Mouse (Mus musculus) mesoderm, embryonic 11.5 days (tissue): Measurements from ENCODE around the gene Cct3.
"Not testable (repeated sequence)": the region's sequence is repeated elsewhere in the genome, so short reads cannot be mapped to it uniquely, and the experiment has no call there.

ENCODE experiments used
- DNase-seq: peaks from one replicate; pipeline ENCODE4 v3.0.0-alpha.2; 2012; ENCODE audit warnings: low read depth, low spot score

Cct3 gene

DNA sequence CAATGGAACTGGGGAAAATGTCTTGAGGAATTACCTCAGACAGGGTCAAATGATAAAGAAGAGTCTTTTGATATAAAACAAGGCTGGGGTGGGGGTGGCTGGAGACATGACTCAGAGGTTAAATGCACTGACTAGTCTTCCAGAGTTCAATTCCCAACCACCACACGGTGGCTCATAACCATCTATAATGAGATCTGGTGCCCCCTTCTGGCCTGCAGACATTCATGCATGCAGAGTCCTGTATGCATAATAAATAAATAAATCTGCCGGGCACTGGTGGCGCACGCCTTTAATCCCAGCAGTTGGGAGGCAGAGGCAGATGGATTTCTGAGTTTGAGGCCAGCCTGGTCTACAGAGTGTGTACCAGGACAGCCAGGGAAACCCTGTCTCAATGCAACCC is 4.9 kb upstream of the Cct3 start:
- DNase-seq = peak; percentile 4

DNA sequence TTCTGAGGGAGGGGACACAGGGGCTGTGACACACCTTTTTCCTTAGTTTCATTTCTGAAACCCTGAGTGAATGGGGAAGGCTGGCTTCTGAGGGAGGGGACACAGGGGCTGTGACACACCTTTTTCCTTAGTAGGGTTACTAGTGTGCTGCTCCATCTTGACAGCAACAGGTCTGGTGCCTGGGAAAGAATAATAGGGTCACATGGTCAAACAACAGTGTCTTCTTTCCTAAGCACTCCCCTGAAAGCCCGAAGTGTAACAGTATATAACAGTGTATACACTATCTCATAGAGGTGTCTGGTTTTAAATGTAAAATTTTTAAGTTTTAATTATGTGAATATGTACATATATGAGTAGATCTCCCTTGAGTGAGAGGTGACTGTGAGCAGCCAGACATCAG is 1.6 kb upstream of the Cct3 start:
- not testable (repeated sequence) for DNase-seq

DNA sequence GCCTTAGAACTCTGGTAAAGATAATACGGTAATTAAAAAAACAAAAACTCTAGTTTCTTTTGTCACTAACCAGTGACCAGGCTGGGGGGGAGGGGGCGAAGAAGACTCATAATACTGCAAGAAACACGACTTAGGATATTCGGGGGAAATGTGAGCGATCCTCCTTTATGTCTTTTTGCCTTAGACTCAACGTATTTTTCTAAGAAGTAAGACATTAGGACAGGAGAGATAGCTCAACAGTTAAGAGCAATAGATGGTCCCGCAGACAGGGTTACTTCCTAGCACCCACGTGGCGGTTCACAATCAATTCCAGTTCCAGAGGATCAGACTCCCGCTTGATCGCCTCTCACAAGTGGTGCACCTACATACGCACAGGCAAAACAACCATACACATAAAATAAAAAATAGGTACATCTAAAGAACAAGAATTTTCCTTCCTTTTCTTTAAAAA is 781 bp upstream of the Cct3 start:
- DNase-seq = no peak

DNA sequence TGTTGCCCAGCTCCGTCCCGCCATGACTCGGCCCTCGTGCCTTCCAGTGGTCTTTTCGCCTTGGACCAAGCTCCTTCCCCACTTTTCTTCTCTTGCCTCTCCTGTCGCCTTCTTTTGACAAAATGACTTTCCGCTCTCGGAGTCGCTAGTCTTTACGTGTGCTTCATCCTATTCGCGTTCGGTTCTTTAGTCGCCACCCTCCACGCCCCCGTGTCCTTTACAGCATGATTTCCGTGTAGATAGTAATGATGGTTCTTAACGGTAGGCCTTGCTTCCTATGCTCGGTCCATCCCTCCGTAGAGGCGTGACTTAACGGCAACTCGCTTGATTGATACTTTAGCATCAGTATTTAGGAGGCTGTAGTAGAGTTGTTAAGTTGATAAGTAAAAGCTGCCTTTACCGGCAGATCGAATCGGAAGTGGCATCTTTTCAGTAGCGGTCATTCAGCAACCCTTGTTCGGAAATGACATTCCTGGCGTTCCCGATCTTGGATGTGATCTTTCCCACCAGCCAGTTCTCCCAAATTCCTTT is 470 bp downstream of the Cct3 start:
- peak; percentile 12 for DNase-seq

DNA sequence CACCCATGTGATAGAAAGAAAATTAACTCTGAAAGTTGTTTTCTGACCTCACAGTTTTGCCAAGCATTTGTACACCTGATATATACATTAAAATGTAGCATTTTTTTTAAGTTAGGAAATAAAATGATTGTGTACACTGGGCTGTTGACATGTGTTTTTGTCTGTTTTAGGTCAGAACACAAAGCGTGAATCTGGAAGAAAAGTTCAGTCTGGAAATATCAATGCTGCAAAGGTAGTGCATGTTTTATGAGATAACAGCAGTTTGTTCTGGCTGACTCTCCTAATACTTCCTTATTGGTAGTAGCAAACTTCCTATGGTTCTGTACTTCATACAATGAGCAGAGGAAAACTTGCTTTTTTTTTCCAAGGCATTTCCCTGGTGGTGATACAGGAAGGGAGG is 2.3 kb downstream of the Cct3 start:
- DNase-seq = no peak

DNA sequence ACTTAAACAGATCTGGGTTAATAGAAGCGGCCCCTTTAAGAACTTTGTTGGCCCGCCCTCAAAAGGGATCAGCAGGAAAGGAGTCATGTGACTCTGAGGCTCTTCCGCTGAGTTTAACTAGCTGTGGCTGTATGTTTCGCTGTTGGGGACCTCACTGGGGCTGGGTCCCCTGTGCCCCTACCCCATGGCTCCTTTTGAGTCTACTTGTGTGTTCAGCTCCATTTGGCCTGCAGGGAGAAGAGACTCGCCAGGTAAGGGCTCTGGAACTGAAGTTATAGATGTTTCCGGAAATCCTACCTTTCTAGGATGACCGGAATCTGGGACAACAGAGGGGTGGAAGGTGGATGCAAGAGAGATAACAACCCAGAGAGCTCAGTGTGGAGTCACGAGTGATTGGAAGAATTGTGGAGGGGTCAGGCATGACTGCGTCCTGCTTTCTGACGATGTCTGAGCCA is 28.1 kb downstream of the Cct3 start, which contains the start of gene Glmp:
Gene Glmp, plus strand, starts transcription at position 73 of the 455 bp plus-strand sequence.
- peak; percentile 66 for DNase-seq

DNA sequence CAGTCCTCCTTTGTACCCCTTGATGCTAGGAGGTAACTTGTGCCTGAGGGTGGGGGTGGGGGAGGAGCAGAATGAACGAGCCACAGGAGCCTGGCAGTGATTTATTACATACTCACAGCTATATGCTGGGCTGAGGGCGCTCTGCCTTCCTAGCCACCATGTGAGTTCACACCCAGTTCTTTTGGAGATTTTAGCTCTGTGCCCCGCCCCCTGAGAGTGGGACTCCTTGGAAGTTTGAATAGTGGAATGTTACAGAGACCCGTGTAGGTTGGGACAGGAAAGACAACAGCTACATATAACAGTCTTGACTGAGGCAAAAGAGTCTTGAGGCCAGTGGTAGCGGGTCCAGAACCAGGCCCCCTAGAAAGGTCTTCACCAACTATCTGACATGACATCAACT is 32.0 kb downstream of the Cct3 start:
- DNase-seq = no peak

DNA sequence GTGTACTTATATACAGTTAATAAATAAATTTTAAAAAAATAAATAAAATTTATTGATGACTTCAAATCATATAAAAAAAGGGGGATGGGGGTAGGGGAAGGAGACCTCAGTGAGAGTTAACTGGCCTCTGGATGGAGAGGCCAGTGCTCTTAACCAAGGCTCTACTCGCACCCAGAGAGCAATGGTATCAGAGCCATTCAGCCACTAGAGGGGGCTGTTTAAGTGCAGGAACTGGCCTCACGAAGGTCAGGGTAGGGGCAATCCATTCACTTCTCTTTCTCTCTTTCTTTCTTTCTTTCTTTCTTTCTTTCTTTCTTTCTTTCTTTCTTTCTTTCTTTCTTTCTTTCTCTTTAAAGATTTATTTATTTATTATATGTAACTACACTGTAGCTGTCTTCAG is 34.4 kb downstream of the Cct3 start:
- peak; percentile 43 for DNase-seq

DNA sequence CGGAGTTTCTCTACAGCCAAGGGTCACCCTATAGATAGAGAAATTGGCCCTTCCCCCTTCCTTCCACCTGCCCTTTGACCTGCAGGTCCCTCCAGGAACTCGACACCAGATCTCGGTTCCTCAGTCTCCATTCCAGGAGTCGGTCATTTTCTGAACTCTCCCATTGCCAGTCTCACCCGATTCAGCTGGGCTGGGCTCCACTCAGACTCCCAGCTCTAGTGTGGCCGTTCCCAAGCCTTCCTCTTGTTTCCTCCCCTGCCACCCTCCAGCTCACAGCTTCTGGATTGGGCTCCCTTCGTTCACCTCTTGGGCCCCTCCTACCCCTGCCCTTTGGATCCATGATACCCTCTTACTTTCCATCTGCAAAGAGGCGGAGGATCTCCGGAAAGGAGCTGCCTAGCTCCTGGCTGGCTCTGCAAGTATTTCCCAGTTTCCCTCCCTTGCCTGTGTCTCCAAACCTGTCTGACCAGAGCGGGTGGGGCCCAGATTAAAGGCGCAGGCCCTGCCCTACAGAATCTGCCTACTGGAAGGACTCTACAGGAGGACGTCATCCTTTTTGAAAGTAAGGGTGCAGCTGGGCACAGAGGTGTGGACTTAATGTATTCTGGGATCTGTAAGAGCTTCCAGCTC is 37.2 kb downstream of the Cct3 start:
- DNase-seq = no peak

DNA sequence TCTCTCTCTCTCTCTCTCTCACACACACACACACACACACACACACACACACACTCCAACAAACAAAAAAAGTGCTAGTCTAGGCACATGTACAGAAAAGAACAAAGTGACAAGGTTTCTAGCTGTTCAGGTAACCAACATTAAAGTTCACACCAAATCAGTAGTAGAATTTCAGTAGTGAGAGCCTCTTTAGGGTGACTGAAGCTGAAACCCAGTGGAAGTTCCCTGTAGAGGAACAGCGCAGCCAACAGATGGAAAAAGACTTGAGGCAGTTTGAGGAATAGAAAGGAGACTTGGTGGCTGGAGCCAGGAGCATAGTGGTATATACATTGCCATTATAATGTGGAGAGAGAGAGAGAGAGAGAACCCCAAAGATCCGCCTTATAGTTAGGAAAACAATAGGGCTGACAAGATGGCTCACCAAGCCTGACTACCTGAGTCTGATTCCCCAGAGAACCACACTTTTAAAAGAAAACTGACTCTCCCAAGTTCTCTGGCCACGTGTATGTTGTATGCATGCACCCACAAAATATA is 38.1 kb downstream of the Cct3 start:
- no peak for DNase-seq

DNA sequence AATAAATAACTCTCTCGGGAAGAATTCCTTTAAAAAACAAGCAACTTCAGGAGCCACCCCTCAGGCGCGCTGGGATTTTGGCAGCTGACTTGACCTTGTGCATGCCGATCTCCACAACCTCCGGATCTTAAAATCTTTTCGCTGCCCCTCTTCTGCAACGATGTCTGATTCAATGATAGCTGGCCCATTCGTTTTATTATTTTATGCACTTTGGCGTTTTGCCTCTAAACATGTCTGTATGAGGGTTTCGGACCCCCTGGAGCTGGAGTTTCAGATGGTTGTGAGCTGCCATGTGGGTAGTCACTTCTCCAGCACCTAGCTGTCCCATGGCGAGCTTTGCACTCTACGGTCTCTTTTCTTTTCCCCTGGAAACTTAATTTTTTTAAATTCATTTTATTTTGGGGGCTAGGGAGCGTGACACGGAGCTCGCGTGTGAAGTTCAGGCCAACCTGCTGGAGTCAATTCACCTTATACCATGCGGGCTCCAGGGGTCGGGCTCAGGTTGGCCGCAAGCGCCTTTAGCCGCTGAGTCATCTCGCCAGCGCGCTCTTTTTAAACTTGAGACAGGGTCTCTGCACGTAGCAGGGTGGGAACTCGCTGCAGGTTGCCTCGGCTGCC is 38.6 kb downstream of the Cct3 start:
- DNase-seq = no peak

DNA sequence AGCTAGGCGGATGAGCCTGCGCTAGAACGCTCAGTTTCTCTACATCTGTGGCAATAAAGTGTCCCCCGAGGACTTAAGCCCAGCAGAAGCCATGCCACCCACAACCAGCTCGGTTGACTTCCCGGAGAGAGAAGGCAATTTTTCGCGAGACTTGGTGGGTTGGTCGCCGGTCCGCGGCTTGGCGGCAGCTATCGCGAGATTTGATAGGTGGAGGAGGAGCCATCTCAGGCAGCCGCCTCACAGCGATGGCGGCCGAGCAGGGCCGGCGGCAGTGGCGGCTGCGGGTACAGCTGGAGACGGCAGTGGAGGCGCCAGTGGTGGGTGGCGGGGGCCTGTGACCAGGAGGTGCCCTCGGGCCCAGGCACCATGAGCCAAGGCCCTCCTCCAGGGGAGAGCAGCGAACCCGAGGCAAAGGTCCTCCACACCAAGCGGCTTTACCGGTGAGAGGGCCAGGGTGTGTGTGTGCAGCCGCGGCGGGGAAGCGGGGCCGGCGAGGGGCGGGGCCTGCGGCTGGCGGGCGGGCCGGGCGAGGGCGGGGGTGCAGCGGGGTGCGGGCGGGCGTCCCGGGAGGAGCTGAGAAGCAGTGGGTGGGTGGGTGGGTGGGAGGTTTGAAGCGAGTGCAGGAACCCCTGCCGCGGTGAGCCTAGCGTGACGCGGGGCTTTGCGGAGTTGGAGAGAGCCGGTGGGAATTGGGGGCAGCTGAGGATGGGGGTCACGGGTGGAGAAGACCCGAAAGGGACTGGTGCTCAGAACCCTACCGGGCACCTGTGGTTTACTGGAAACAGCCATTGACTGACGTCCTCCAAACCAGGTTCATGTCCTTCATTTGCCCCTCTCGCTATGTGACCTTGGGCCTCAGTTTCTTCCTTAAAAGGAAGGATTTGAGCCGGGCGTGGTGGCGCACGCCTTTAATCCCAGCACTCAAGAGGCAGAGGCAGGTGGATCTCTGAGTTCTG is 39.4 kb downstream of the Cct3 start, which contains the start of the genes Tmem79 and Smg5:
Gene Tmem79, minus strand, starts transcription at position 91 of the 956 bp plus-strand sequence.
Gene Smg5, plus strand, starts transcription at position 203 of the 956 bp plus-strand sequence.
- peak; percentile 97 for DNase-seq

DNA sequence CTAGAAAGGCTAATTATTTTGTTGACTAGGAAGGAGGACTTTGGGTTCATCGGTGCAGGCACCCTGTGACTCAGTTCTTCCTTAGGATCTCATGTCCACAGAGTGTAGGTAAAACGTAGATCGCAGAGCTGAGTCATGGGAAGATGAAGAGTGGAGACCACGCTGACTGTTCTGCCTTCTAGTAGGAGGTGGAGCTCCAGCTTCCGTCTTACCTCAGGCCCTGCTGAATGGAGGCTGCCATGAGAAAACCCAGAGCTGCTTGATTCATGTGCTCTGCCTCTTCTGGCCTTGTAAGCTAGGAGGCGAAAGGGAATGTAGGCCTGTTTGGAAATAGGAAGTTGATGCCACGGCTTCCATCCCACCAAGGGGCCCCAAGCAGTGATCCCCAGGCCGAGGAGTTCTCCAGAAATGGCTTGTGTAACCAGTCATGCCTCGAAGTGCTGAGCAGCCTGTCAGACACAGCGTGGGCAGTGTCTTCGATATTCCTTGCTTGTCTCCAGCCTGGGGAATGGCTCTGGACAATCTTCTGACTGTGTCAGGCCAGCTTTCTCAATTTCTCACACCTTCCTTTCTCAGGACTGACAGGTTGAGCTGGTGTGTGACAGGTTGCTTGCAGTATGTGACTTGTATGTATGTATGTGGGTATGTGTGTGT is 40.6 kb downstream of the Cct3 start:
- DNase-seq = no peak

DNA sequence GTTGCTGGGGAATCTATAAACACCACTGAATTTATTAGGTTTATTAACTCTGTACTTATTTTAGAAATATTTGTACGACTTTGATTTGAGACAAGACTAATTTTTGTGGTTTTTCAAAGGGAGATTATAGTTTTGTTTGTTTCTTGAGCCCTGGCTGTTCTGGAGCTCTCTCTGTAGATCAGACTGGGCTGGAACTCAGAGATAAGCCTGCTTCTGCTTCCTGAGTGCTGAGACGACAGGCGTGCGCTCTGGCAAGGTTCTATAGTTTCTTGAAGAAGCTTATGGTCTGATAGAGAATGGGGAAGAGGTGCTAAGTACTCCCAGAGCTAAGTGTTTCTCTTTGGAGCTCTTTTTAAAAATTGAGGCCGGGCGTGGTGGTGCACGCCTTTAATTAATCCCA is 41.4 kb downstream of the Cct3 start:
- DNase-seq = no peak

DNA sequence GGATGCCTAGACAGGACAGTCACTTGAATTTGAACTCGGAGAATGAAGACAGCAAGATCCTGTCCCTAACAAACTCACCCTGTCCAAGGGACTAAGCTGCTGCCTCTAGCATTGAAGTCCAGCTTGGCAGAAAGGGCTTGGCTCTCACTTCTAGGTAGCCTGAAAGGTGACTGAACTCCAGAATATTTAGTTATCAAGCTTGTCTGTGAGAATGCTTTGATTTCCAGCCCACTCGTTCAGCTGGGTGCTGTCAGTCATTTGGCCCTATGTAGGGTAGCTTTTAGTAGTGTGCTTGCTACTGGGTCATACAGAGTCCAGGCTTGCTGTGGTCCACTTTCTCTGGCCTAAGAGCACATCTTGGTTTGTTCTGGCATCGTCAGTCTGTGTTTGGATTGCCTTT is 42.1 kb downstream of the Cct3 start:
- no peak for DNase-seq

DNA sequence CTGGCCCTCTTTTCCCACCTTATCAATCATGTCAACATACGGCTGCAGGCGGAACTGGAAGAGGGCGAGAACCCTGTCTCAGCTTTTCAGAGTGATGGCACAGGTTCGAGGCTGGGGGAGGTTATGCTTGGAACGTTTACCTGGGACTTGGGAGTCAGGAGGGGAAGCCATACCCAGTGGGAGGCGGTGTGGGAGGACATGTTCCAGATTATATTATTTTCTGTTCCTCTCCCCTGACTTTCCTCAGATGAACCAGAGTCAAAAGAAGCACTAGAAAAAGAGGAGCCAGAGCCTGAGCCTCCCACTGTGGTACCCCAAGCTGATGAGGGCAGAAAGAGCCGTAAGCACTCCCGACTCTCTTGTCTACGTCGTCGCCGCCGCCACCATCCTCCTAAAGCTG is 53.8 kb downstream of the Cct3 start:
- DNase-seq = no peak

DNA sequence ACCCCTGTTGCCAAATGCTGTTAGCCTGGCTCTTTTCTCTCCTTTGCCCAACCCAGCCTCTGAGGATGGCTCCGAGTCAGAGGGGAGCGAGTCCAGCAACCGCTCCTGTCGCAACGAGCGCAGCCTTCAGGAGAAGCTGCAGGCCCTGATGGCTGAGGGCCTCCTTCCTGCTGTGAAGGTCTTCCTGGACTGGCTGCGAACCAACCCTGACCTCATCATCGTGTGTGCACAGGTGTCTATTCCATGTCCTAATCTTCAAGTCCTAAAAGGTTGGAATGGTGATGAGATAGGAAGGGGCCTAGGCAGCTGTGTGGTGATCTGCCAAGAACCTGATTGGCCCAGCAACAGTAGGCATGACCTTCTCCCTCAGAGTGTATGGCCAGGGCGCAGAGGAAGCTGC is 56.0 kb downstream of the Cct3 start:
- no peak for DNase-seq

DNA sequence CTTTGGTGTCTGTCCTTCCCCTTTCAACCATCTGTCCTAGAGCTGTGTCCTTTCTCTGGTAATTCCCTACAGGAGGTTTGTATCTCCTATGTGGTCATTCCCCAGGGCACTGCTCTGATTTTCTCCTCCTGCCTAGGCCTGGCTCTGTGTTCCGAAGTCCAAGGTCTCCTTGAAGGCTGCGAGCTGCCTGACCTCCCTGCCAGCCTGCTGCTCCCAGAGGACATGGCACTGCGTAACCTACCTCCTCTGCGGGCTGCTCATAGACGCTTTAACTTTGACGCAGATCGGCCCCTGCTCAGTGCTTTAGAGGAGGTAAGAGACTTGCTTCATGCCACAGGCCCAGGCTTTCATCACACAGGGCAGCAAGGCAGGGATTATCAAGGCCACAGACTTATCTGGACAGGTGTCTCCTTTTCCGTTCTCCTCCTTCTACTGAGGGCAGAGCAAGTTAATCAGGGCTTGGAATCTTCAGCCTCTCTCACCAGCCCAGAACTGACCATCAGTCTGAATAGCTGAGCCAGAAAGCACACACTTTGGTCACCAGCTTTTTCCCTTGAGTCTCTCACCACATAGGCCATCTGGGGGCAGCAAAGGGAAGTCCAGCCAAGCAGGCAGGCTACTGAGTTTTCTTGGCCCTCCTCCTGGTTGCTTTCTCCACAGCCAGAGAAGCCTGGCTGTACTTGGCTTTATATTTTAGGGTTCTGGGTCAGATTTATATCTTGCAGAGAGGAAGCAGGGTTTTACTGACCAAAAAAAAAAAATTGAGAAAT is 57.7 kb downstream of the Cct3 start:
- DNase-seq = no peak

DNA sequence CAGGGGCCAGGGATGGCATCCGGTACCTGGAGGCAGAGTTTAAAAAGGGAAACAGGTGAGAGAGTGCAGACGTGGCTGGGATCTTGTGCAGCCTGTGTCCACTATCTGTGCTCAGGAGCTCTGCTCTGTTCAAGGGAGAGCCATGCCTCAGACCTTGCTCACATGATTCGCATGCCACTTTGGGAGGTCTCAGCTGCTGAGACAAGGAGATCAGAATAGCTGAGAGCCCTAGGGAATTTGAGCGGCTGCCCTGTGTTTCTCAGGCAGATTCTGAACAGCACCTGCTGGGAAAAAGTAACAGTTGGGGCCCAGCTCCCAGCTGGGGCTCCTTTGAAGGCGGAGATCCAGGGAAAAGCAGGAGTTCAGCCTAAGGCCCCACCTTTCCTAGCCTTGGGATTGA is 62.7 kb downstream of the Cct3 start:
- no peak for DNase-seq

DNA sequence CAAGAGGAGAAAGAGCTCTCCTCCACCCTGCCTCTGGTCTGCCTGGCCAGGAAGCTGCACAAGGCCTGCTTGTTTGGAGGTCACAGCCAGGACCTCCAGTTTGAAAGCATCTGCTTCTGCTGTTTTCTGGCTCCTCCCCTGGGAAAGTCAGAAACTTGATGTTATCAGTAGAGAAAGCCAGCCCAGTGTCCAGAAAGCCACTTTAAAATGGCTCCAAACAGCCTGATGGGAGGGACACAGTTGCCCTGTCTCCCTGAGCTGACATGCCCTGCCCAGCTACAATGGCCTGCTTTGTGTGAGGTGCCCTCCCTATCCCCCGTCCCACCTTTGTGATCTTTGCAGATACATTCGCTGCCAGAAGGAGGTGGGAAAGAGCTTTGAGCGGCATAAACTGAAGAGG is 63.1 kb downstream of the Cct3 start:
- DNase-seq = no peak
